Mouse (Mus musculus): ENCODE measurements around the gene Grap. TPM values are rescaled to one million over a fixed set of nuclear protein-coding genes. Genes with fewer than 3 reads are reported as not detected.

Grap gene
- total and polyA plus RNA-seq, 2 experiments from 2014 or later = 5.6 to 6.9 TPM

DNA sequence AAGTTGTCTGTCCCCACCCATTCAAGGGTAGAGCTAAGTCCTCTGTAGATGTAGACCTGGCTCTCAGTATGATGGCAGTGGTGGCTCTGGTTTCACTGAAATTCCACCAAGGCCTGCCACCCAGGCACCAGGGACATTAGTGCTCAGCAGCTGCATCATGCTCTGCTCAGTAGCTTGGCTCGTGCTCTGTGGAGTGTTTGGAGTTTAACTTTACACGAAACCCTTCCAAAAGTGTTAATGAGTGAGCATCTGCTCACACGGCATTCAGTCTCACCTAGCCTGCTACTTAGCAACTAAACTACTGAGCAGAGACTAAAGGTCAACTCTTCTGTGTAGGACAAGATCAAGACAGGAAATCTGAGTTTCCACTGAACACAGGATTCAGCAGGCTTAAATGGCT is 67.6 kb downstream of the Grap start, which contains the start of gene Slc5a10:
Gene Slc5a10, minus strand, starts transcription at position 191 of the 400 bp plus-strand sequence.
- H3K27ac ChIP-seq (ENCODE audit: low read depth, low read length) = no peak within 1 kb of the TSS
- H3K4me3 ChIP-seq (ENCODE audit: low read depth, low read length) = no peak within 1 kb of the TSS
- ATAC-seq (no peak), DNase-seq (no peak)
- WGBS = 81% methylated on average over 3 of the region's 3 CpGs
- no peak within 1 kb of the TSS for H3K9ac ChIP-seq
- H3K9me3 ChIP-seq (ENCODE audit: low read length) = no peaks in the 10 kb centered on the region
- no peak for TF ChIP-seq CTCF (IDR thresholded peaks at IDR 0.05; ENCODE audit: low read depth)
- H3K4me1 ChIP-seq (ENCODE audit: insufficient read depth) = no peaks in the 10 kb centered on the region
- H3K27me3 ChIP-seq (ENCODE audit: insufficient read depth, low read length) = no peaks in the 10 kb centered on the region
- no peaks in the 10 kb centered on the region for H3K36me3 ChIP-seq (ENCODE audit: insufficient read depth)
- no peak within 1 kb of the TSS for H3K4me2 ChIP-seq (ENCODE audit: low read depth)

DNA sequence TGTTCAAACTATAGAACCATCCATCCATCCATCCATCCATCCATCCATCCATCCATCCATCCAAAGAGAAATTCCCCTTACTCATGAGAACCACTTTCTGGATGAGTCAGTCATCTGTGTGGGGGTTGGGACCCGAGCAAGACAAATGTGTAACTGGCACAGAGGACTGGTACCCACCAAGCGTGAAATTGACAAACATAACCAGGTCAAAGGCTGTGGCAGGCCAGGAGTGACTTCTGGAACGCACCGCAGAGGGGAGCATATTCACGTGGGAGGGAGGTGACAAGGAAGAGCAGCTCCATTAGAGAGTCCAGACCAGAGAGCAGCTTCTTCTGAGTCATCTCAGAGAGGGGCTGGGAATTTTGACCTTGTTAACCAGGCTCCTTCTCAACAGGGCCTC is 69.0 kb downstream of the Grap start:
- WGBS = 75% methylated on average over 5 of the region's 5 CpGs
- TF ChIP-seq CTCF (IDR thresholded peaks at IDR 0.05; ENCODE audit: low read depth) = no peak
- Histone ChIP-seq H3K27ac (ENCODE audit: low read depth, low read length) (no peak overlapping the region), H3K4me3 (ENCODE audit: low read depth, low read length) (no peak overlapping the region), H3K4me1 (ENCODE audit: insufficient read depth) (no peaks in the 10 kb centered on the region), H3K9ac (no peak overlapping the region), H3K36me3 (ENCODE audit: insufficient read depth) (no peaks in the 10 kb centered on the region), H3K4me2 (ENCODE audit: low read depth) (no peak overlapping the region), H3K27me3 (ENCODE audit: insufficient read depth, low read length) (no peaks in the 10 kb centered on the region), H3K9me3 (ENCODE audit: low read length) (no peaks in the 10 kb centered on the region)
- DNase-seq (no peak), ATAC-seq (no peak)

Other genes starting within 250 kb of the Grap start
- gene Rnf112, start 199.1 kb upstream of the Grap start, total RNA-seq (2014; rRNA removed) = 85.9 and 91.3 TPM in 2 replicates
- gene Rnf112, start 199.1 kb upstream of the Grap start, polyA plus RNA-seq (2015; fragmentation: Nextera tagmentation; extraction: Ambion mirVana) = 17.4 and 27.3 TPM in 2 replicates
- gene Mfap4, start 167.8 kb upstream of the Grap start, total RNA-seq (2014; rRNA removed) = 8.0 and 17.4 TPM in 2 replicates
- gene Mfap4, start 167.8 kb upstream of the Grap start, polyA plus RNA-seq (2015; fragmentation: Nextera tagmentation; extraction: Ambion mirVana) = 19.6 and 23.0 TPM in 2 replicates
- gene Mapk7, start 158.9 kb upstream of the Grap start, total RNA-seq (2014; rRNA removed) = 45.9 and 50.3 TPM in 2 replicates
- 53.6 and 58.5 TPM in 2 replicates for gene Mapk7, start 158.9 kb upstream of the Grap start, polyA plus RNA-seq (2015; fragmentation: Nextera tagmentation; extraction: Ambion mirVana)
- 18.8 and 27.5 TPM in 2 replicates for gene B9d1, start 148.1 kb upstream of the Grap start, total RNA-seq (2014; rRNA removed)
- gene B9d1, start 148.1 kb upstream of the Grap start, polyA plus RNA-seq (2015; fragmentation: Nextera tagmentation; extraction: Ambion mirVana) = 25.4 and 26.8 TPM in 2 replicates
- gene Epn2, start 73.6 kb upstream of the Grap start, total RNA-seq (2014; rRNA removed) = 68.9 and 80.6 TPM in 2 replicates
- gene Epn2, start 73.6 kb upstream of the Grap start, polyA plus RNA-seq (2015; fragmentation: Nextera tagmentation; extraction: Ambion mirVana) = 60.7 and 77.3 TPM in 2 replicates
- gene Fam83g, start 30.8 kb downstream of the Grap start, total RNA-seq (2014; rRNA removed) = 0.38 and 0.86 TPM in 2 replicates
- gene Fam83g, start 30.8 kb downstream of the Grap start, polyA plus RNA-seq (2015; fragmentation: Nextera tagmentation; extraction: Ambion mirVana) = 0.15 and 0.19 TPM in 2 replicates
- gene Slc5a10, start 67.6 kb downstream of the Grap start, total RNA-seq (2014; rRNA removed) = 0.08 and 0.10 TPM in 2 replicates
- gene Slc5a10, start 67.6 kb downstream of the Grap start, polyA plus RNA-seq (2015; fragmentation: Nextera tagmentation; extraction: Ambion mirVana) = 0.09 and 0.16 TPM in 2 replicates
- 62.9 and 73.6 TPM in 2 replicates for gene Prpsap2, start 108.8 kb downstream of the Grap start, total RNA-seq (2014; rRNA removed)
- 50.3 and 50.8 TPM in 2 replicates for gene Prpsap2, start 108.8 kb downstream of the Grap start, polyA plus RNA-seq (2015; fragmentation: Nextera tagmentation; extraction: Ambion mirVana)
- 130 and 144 TPM in 2 replicates for gene Ulk2, start 201.8 kb downstream of the Grap start, total RNA-seq (2014; rRNA removed)
- gene Ulk2, start 201.8 kb downstream of the Grap start, polyA plus RNA-seq (2015; fragmentation: Nextera tagmentation; extraction: Ambion mirVana) = 32.1 and 37.8 TPM in 2 replicates